Mouse (Mus musculus): ENCODE data around the gene Has1. TPM values are rescaled to one million over a fixed set of nuclear protein-coding genes. Genes with fewer than 3 reads are reported as not detected.
A peak's percentile ranks its signal among the peaks of the same experiment; 100 is the strongest.
"Not testable (repeated sequence)": the region's sequence is repeated elsewhere in the genome, so short reads cannot be mapped to it uniquely, and the experiment has no call there.

Gene Has1
- polyA plus RNA-seq, 1 experiment from 2014 or later, result 0.57 TPM

DNA sequence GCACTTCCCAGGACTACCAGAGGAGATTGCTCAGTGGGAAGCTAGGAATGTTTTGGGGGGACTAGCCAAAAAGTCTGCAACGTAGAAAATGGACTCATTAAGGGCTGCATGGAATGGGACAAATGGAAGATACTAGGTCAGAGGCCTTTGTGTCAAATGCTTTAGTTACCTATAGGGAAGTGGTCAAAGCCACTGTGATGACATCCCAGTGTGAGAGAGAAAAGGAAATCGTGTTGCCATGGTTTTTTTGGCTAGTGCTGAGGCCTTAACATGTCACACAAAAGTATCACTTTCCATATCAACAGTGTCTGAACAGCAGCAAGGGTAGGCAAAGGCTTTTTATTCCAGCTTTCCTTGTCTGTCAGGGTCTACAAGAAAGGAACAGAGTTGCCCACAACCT, 10.2 kb upstream of the Has1 start:
- no peak for ATAC-seq
- Histone ChIP-seq H3K4me3 (replicated peaks) (no peak overlapping the region), H3K4me1 (replicated peaks) (no peaks in the 10 kb centered on the region), H3K36me3 (no peaks in the 10 kb centered on the region), H3K27ac (no peak overlapping the region), H3K4me2 (replicated peaks) (no peak overlapping the region), H3K9ac (no peak overlapping the region), H3K9me3 (no peaks in the 10 kb centered on the region), H3K27me3 (replicated peaks) (no peaks in the 10 kb centered on the region)
- 60% methylated on average over 2 of the region's 2 CpGs for WGBS

GRCm38 (mm10) chr17:17862360-17862759, 7.4 kb upstream of the Has1 start:
- H3K27ac ChIP-seq, result no peak overlapping the region

DNA sequence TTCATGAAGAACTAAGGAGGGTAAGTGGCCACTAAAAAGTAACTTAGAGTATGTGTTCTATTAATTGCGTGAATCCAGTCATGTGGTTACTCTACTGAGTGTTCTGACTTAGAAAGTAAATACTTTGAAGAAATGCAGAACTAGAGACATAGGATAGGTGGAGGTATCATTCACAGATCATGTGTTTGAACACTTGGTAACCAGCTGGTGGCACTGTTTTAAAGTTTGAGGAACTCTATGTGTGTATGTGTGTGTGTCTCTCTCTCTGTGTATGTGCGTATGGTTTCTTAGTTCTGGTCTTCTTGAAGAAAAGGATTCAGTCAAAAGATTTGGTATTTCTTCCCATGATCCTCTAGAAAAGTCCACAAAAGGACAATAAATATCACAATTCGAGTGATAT, 5.1 kb upstream of the Has1 start:
- Histone ChIP-seq H3K27me3 (replicated peaks) (no peaks in the 10 kb centered on the region), H3K9ac (no peak overlapping the region), H3K4me1 (replicated peaks) (no peaks in the 10 kb centered on the region), H3K4me3 (replicated peaks) (no peak overlapping the region), H3K27ac (no peak overlapping the region), H3K4me2 (replicated peaks) (no peak overlapping the region), H3K36me3 (no peaks in the 10 kb centered on the region), H3K9me3 (no peaks in the 10 kb centered on the region)
- ATAC-seq, result no peak
- 83% methylated on average over 3 of the region's 3 CpGs for WGBS

More at GRCm38 (mm10) chr17:17862360-17862759, 7.4 kb upstream of the Has1 start:
- H3K4me1 ChIP-seq (replicated peaks), result no peaks in the 10 kb centered on the region
- WGBS, result 68% methylated on average over 1 of the region's 1 CpGs
- H3K27me3 ChIP-seq (replicated peaks), result no peaks in the 10 kb centered on the region
- H3K9me3 ChIP-seq, result no peaks in the 10 kb centered on the region
- H3K4me2 ChIP-seq (replicated peaks), result no peak overlapping the region
- no peak overlapping the region for H3K4me3 ChIP-seq (replicated peaks)
- H3K9ac ChIP-seq, result no peak overlapping the region
- H3K36me3 ChIP-seq, result no peaks in the 10 kb centered on the region
- no peak for ATAC-seq

- 75% methylated on average over 1 of the region's 1 CpGs for WGBS
- H3K36me3 ChIP-seq, result no peaks in the 10 kb centered on the region
Measured at GRCm38 (mm10) chr17:17857446-17857845, 2.4 kb upstream of the Has1 start.

GRCm38 (mm10) chr17:17856612-17857011, 1.6 kb upstream of the Has1 start:
- no peak for ATAC-seq
- H3K4me1 ChIP-seq (replicated peaks), result no peaks in the 10 kb centered on the region
- H3K9me3 ChIP-seq, result no peaks in the 10 kb centered on the region
- no peaks in the 10 kb centered on the region for H3K36me3 ChIP-seq
- H3K27me3 ChIP-seq (replicated peaks), result no peaks in the 10 kb centered on the region
- no peak overlapping the region for H3K4me2 ChIP-seq (replicated peaks)
- no peak overlapping the region for H3K27ac ChIP-seq
- no peak overlapping the region for H3K4me3 ChIP-seq (replicated peaks)
- no peak overlapping the region for H3K9ac ChIP-seq
- 72% methylated on average over 1 of the region's 1 CpGs for WGBS

More at GRCm38 (mm10) chr17:17857446-17857845, 2.4 kb upstream of the Has1 start:
- Histone ChIP-seq H3K9me3 (no peaks in the 10 kb centered on the region), H3K4me3 (replicated peaks) (no peak overlapping the region), H3K4me2 (replicated peaks) (no peak overlapping the region), H3K27me3 (replicated peaks) (no peaks in the 10 kb centered on the region), H3K4me1 (replicated peaks) (no peaks in the 10 kb centered on the region), H3K9ac (no peak overlapping the region), H3K27ac (no peak overlapping the region)
- ATAC-seq, result no peak

DNA sequence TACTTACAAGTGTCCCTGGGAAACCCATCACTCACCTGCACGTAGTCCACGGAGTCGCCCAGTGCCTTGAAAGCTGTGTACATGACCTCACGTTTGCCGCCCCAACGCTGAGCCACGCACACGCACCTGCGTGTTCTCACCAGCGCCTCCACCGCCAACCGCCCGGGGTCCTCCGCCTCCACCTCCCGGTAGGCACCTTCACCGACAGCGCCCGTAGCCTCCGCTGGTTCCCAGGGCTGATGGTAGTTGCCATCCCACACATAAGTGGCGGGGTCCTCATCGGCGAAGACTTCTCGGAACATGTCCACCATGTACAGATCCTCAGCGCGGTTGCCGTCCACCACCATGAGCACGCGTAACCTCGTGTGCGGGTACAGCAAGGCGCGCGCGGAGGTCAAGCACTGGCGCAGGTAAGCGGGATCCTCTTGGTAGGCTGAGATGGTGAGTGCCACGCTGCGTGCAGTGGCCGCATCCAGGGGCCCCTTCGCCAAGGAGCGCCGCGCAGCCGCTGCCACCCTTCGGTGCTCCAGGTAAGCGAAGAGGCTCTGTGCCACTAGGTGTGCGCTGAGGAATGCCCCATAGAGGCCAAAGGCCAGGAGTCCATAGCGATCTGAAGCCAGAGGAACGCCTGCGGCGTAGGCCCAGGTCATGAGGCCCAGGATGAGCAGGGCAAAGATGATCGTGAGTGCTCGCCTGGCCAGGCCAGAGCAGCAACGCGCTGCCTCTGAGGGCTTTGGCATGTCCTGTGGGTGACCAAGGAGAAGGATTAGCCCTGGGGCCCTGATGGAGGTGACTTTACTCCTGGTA, 4.9 kb downstream of the Has1 start:
- peak; percentile 59 for ATAC-seq
- no peaks in the 10 kb centered on the region for H3K9me3 ChIP-seq
- no peaks in the 10 kb centered on the region for H3K4me1 ChIP-seq (replicated peaks)
- 27% methylated on average over 54 of the region's 55 CpGs for WGBS
- peaks cover 7% of the 10 kb centered on the region; the same call in 1 of the 2 replicates for H3K27me3 ChIP-seq (replicated peaks)
- peak overlapping the region; percentile 45 for H3K4me2 ChIP-seq (replicated peaks)
- H3K4me3 ChIP-seq (replicated peaks), result peak overlapping the region; percentile 18
- no peak overlapping the region for H3K9ac ChIP-seq
- no peak overlapping the region for H3K27ac ChIP-seq
- no peaks in the 10 kb centered on the region for H3K36me3 ChIP-seq

DNA sequence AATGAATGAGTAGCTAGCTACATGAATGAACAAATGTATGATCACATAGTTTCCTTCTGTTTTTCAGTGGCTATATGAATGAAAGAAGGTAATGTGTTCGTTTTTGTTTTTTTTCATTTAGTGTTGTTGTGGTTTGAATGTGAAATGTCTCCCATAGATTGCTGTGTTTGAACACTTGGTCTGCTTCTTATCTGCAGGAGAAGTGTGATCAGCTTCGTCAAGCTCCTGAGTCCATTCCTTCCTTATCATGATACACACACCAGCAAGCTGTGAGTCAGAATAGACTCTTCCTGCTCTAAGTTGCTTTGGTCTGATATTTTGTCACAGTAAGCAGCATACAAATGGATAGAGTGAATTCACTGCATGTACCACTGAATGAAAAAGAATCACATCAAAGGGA, 6.0 kb downstream of the Has1 start:
- Histone ChIP-seq H3K36me3 (no peaks in the 10 kb centered on the region), H3K27me3 (replicated peaks) (peaks cover 7% of the 10 kb centered on the region; the same call in 1 of the 2 replicates), H3K9ac (no peak overlapping the region), H3K4me1 (replicated peaks) (no peaks in the 10 kb centered on the region), H3K27ac (no peak overlapping the region), H3K4me3 (replicated peaks) (no peak overlapping the region), H3K9me3 (no peaks in the 10 kb centered on the region), H3K4me2 (replicated peaks) (no peak overlapping the region)
- no peak for ATAC-seq
- WGBS, result 79% methylated on average over 2 of the region's 2 CpGs

GRCm38 (mm10) chr17:17845187-17846027, 9.6 kb downstream of the Has1 start:
- ATAC-seq, result no peak
- Histone ChIP-seq H3K4me2 (replicated peaks) (no peak overlapping the region), H3K27ac (no peak overlapping the region), H3K9ac (no peak overlapping the region), H3K36me3 (no peaks in the 10 kb centered on the region), H3K27me3 (replicated peaks) (peaks cover 6% of the 10 kb centered on the region; the same call in 1 of the 2 replicates), H3K9me3 (no peaks in the 10 kb centered on the region), H3K4me1 (replicated peaks) (no peaks in the 10 kb centered on the region), H3K4me3 (replicated peaks) (no peak overlapping the region)
- 76% methylated on average over 10 of the region's 10 CpGs for WGBS

GRCm38 (mm10) chr17:17844606-17845005, 10.4 kb downstream of the Has1 start:
- not testable (repeated sequence) for H3K36me3 ChIP-seq; H3K9ac ChIP-seq; H3K4me1 ChIP-seq (replicated peaks); H3K27me3 ChIP-seq (replicated peaks); H3K9me3 ChIP-seq; H3K27ac ChIP-seq; ATAC-seq; H3K4me2 ChIP-seq (replicated peaks); H3K4me3 ChIP-seq (replicated peaks)
- WGBS, result 78% methylated on average over 3 of the region's 3 CpGs

GRCm38 (mm10) chr17:17843534-17844261, 11.3 kb downstream of the Has1 start:
- Histone ChIP-seq H3K4me3 (replicated peaks) (no peak overlapping the region), H3K4me1 (replicated peaks) (no peaks in the 10 kb centered on the region), H3K9me3 (no peaks in the 10 kb centered on the region), H3K27ac (no peak overlapping the region), H3K27me3 (replicated peaks) (no peaks in the 10 kb centered on the region), H3K4me2 (replicated peaks) (no peak overlapping the region), H3K9ac (no peak overlapping the region), H3K36me3 (0 out of 2 replicates have a peak, but pooled peaks cover 2% of the 10 kb centered on the region)
- WGBS, result 77% methylated on average over 27 of the region's 27 CpGs
- ATAC-seq, result peak; percentile 50; the same call in 1 of the 2 replicates

DNA sequence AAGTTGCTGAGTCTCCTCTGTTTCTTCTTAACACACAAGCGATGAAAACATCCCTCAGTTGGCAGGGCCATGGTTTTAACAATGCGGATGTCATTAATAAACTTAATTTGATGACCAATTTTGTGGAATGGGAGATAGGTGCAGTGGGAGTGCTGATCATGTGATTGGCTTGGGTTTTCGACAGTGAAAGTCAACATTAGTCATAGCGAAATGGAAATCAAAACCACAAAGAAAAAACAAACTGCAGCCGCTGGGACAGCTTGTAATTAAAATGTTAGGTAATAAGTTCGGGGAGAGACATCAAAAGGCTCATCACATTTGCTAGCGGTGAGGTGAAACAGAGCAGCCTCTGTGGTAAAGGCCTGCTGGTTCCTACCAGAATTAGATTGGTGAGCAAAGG, 14.2 kb downstream of the Has1 start:
- no peaks in the 10 kb centered on the region for H3K27me3 ChIP-seq (replicated peaks)

DNA sequence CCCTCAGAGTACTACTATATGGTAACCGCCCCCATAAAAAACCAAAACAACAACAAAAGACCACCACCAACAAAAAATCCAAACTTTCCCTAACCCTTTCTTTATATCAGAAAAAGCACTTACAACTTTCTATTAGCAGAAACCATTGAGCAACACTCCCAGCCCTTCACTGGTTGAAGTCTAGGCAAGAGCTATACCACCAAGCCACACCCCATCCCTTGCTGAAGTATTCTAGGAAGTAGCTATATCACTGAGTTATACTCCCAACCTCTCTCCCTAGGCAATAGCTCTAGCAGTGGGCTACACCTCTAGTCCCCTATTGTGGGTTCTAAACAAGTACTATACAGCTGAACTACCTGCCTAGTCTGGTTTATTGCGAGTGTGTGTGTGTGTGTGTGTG, 15.7 kb downstream of the Has1 start:
- Histone ChIP-seq H3K4me1 (replicated peaks) (peaks cover 22% of the 10 kb centered on the region), H3K9me3 (no peaks in the 10 kb centered on the region), H3K36me3 (0 out of 2 replicates have a peak, but pooled peaks cover 7% of the 10 kb centered on the region), H3K9ac (no peak overlapping the region), H3K4me3 (replicated peaks) (no peak overlapping the region), H3K4me2 (replicated peaks) (no peak overlapping the region; the same call in 1 of the 2 replicates), H3K27me3 (replicated peaks) (no peaks in the 10 kb centered on the region), H3K27ac (no peak overlapping the region)
- no peak for ATAC-seq
- WGBS, result 95% methylated on average over 2 of the region's 2 CpGs

More for the DNA sequence above, 14.2 kb downstream of the Has1 start:
- no peak overlapping the region for H3K27ac ChIP-seq
- no peak overlapping the region for H3K4me3 ChIP-seq (replicated peaks)
- H3K9me3 ChIP-seq, result no peaks in the 10 kb centered on the region
- H3K4me1 ChIP-seq (replicated peaks), result peaks cover 15% of the 10 kb centered on the region
- no peak for ATAC-seq
- 0 out of 2 replicates have a peak, but pooled peaks cover 7% of the 10 kb centered on the region for H3K36me3 ChIP-seq
- no peak overlapping the region for H3K9ac ChIP-seq
- no peak overlapping the region for H3K4me2 ChIP-seq (replicated peaks)
- 91% methylated on average over 7 of the region's 7 CpGs for WGBS

Data from intestine, embryonic 15.5 days (tissue).